Comparison of ENCODE assay signal across 8 mouse cellular contexts in genomic region chr13:53442168-53442980, GRCm38 (mm10). TPM values are rescaled to one million over a fixed set of nuclear protein-coding genes. Genes with fewer than 3 reads are reported as not detected.
DNase-seq lines count a peak whose midpoint lies in the region; ATAC-seq and TF ChIP-seq lines count a peak whose summit lies in the region.

No protein-coding gene starts in this region.

- peak overlapping the region; percentile 41 for H3K4me2 ChIP-seq in forebrain, embryonic 12.5 days
- no peak overlapping the region; the same call in 1 of the 2 replicates for H3K4me2 ChIP-seq in intestine, postnatal 0 days (replicated peaks; ENCODE audit: low read depth)
- H3K4me2 ChIP-seq in liver, embryonic 14.5 days (ENCODE audit: low read depth), result peak overlapping the region; percentile 28
- peak overlapping the region; percentile 31; the same call in 1 of the 2 replicates for H3K4me2 ChIP-seq in stomach, embryonic 16.5 days (ENCODE audit: low read depth, low read length)

- H3K4me1 ChIP-seq in ES-Bruce4 (ENCODE audit: control insufficient read depth, insufficient read depth, low read length), result no peaks in the 10 kb centered on the region
- peaks cover 5% of the 10 kb centered on the region for H3K4me1 ChIP-seq in forebrain, embryonic 12.5 days
- no peaks in the 10 kb centered on the region for H3K4me1 ChIP-seq in intestine, postnatal 0 days (replicated peaks; ENCODE audit: control insufficient read depth, insufficient read depth, low read length)
- peaks cover 0 to 4% of the 10 kb centered on the region in 2 experiments; a peak in 1 of 4 replicates for H3K4me1 ChIP-seq in liver, embryonic 14.5 days (replicated peaks; ENCODE audit: control insufficient read depth in 2 of 2, insufficient read depth in 2 of 2, low read length in 1 of 2)
- H3K4me1 ChIP-seq in stomach, embryonic 16.5 days (ENCODE audit: control insufficient read depth, insufficient read depth, low read length), result no peaks in the 10 kb centered on the region

- no peaks in the 10 kb centered on the region for H3K9me3 ChIP-seq in ES-Bruce4 (replicated peaks; ENCODE audit: control insufficient read depth, insufficient read depth, low read length, poor library complexity, severe bottlenecking)
- H3K9me3 ChIP-seq in forebrain, embryonic 12.5 days, result no peaks in the 10 kb centered on the region
- H3K9me3 ChIP-seq in intestine, postnatal 0 days (ENCODE audit: control insufficient read depth), result no peaks in the 10 kb centered on the region
- H3K9me3 ChIP-seq in liver, embryonic 14.5 days (ENCODE audit: control insufficient read depth, low read length), result no peaks in the 10 kb centered on the region
- H3K9me3 ChIP-seq in stomach, embryonic 16.5 days (replicated peaks; ENCODE audit: control insufficient read depth, low read length), result no peaks in the 10 kb centered on the region

- no peak for TF ChIP-seq POLR2A in ES-Bruce4 (IDR thresholded peaks at IDR 0.05; ENCODE audit: insufficient read depth, low read length)

- peak; percentile 76 to 77 for DNase-seq in cerebellum, postnatal 10 days
- no peak for DNase-seq in cerebellum, adult 9-10 months
- DNase-seq in liver, embryonic 14.5 days (ENCODE audit: low read depth in 3 of 3, low spot score in 3 of 3), result no peak
- DNase-seq in cerebellum, adult 11 months, result no peak

- no peaks in the 10 kb centered on the region for H3K27me3 ChIP-seq in ES-Bruce4 (ENCODE audit: control insufficient read depth, insufficient read depth, low read length, poor library complexity, severe bottlenecking)
- peaks cover 17% of the 10 kb centered on the region for H3K27me3 ChIP-seq in forebrain, embryonic 12.5 days
- no peaks in the 10 kb centered on the region for H3K27me3 ChIP-seq in intestine, postnatal 0 days (replicated peaks; ENCODE audit: control insufficient read depth, insufficient read depth, low read length)
- H3K27me3 ChIP-seq in liver, embryonic 14.5 days (ENCODE audit: control insufficient read depth, insufficient read depth, low read length), result no peaks in the 10 kb centered on the region
- no peaks in the 10 kb centered on the region for H3K27me3 ChIP-seq in stomach, embryonic 16.5 days (ENCODE audit: control insufficient read depth, insufficient read depth, low read length)

- no peaks in the 10 kb centered on the region for H3K36me3 ChIP-seq in ES-Bruce4 (ENCODE audit: control insufficient read depth, insufficient read depth, low read length, poor library complexity, severe bottlenecking)
- H3K36me3 ChIP-seq in forebrain, embryonic 12.5 days (replicated peaks), result no peaks in the 10 kb centered on the region
- no peaks in the 10 kb centered on the region for H3K36me3 ChIP-seq in intestine, postnatal 0 days (ENCODE audit: control insufficient read depth, insufficient read depth)
- H3K36me3 ChIP-seq in liver, embryonic 14.5 days (replicated peaks; ENCODE audit: control insufficient read depth, insufficient read depth, low read depth), result no peaks in the 10 kb centered on the region
- H3K36me3 ChIP-seq in stomach, embryonic 16.5 days (ENCODE audit: control insufficient read depth, insufficient read depth, low read length), result no peaks in the 10 kb centered on the region

- no peak overlapping the region for H3K9ac ChIP-seq in ES-Bruce4 (ENCODE audit: low read depth, poor library complexity, severe bottlenecking)
- H3K9ac ChIP-seq in forebrain, embryonic 12.5 days, result no peak overlapping the region
- H3K9ac ChIP-seq in intestine, postnatal 0 days (ENCODE audit: low read depth, low read length), result no peak overlapping the region
- peak overlapping the region; percentile 18; the same call in 1 of the 2 replicates for H3K9ac ChIP-seq in liver, embryonic 14.5 days (replicated peaks)
- H3K9ac ChIP-seq in stomach, embryonic 16.5 days (ENCODE audit: low read length), result no peak overlapping the region

- TF ChIP-seq CTCF in ES-Bruce4 (IDR thresholded peaks at IDR 0.05; ENCODE audit: low read depth, low read length), result peak; percentile 63
- TF ChIP-seq CTCF in intestine, postnatal 0 days (IDR thresholded peaks at IDR 0.05; ENCODE audit: low read depth), result peak; percentile 64
- peak; percentile 49; the same call in 1 of the 2 replicates for TF ChIP-seq CTCF in liver, embryonic 14.5 days (IDR thresholded peaks at IDR 0.05; ENCODE audit: low read depth)

- H3K4me3 ChIP-seq in ES-Bruce4 (ENCODE audit: low read depth, low read length), result no peak overlapping the region
- H3K4me3 ChIP-seq in forebrain, embryonic 12.5 days (replicated peaks), result no peak overlapping the region
- H3K4me3 ChIP-seq in intestine, postnatal 0 days (ENCODE audit: low read depth, low read length), result peak overlapping the region; percentile 11; the same call in 1 of the 2 replicates
- peak overlapping the region; percentile 10 to 26; a peak in 3 of 4 replicates for H3K4me3 ChIP-seq in liver, embryonic 14.5 days (ENCODE audit: insufficient read depth in 1 of 2, low read depth in 2 of 2, low read length in 2 of 2)
- no peak overlapping the region for H3K4me3 ChIP-seq in stomach, embryonic 16.5 days (replicated peaks; ENCODE audit: low read length)

- no peak for ATAC-seq in forebrain, embryonic 12.5 days (ENCODE audit: low FRiP score)
- ATAC-seq in intestine, postnatal 0 days, result no peak
- no peak for ATAC-seq in liver, embryonic 14.5 days (ENCODE audit: insufficient read depth)
- no peak for ATAC-seq in stomach, embryonic 16.5 days (ENCODE audit: insufficient read depth, low FRiP score)

- 37% methylated on average over 25 of the region's 25 CpGs for WGBS in forebrain, embryonic 12.5 days
- 38% methylated on average over 25 of the region's 25 CpGs for WGBS in intestine, postnatal 0 days
- WGBS in liver, embryonic 14.5 days (ENCODE audit: insufficient replicate concordance), result 32% methylated on average over 25 of the region's 25 CpGs
- 33% methylated on average over 25 of the region's 25 CpGs for WGBS in stomach, embryonic 16.5 days

- H3K27ac ChIP-seq in ES-Bruce4 (ENCODE audit: insufficient read depth, low read length), result no peak overlapping the region
- H3K27ac ChIP-seq in forebrain, embryonic 12.5 days, result no peak overlapping the region
- no peak overlapping the region for H3K27ac ChIP-seq in intestine, postnatal 0 days (ENCODE audit: low read depth, low read length)
- H3K27ac ChIP-seq in liver, embryonic 14.5 days, result no peak overlapping the region
- no peak overlapping the region for H3K27ac ChIP-seq in stomach, embryonic 16.5 days (ENCODE audit: low read length)

- no peak for TF ChIP-seq EP300 in ES-Bruce4 (IDR thresholded peaks at IDR 0.05; ENCODE audit: insufficient read depth, low read depth, low read length)
- TF ChIP-seq EP300 in liver, embryonic 14.5 days (IDR thresholded peaks at IDR 0.05; ENCODE audit: low read depth), result no peak

RNA-seq across cellular contexts. Expression of gene Msx2, which starts 30.5 kb away (rescaled TPM):
- polyA plus RNA-seq in ES-Bruce4 (2011; ENCODE audit: insufficient read depth, insufficient read length, low read depth, missing spikeins), result 3.1 and 4.4 TPM in 2 replicates
- 9.8 and 19.6 TPM in 2 replicates for polyA plus RNA-seq in forebrain, embryonic 12.5 days (2016; fragmentation: Nextera tagmentation; extraction: Ambion mirVana)
- polyA plus RNA-seq in intestine, postnatal 0 days (2015; fragmentation: Nextera tagmentation; extraction: Ambion mirVana), result not detected in 2 replicates
- 0.02 TPM in 2 replicates for polyA plus RNA-seq in liver, embryonic 14.5 days (2012; rRNA removed)
- not detected in 2 replicates for polyA plus RNA-seq in liver, embryonic 14.5 days (2014; fragmentation: Nextera tagmentation; extraction: Ambion mirVana)
- 1.6 and 2.2 TPM in 2 replicates for polyA plus RNA-seq in stomach, embryonic 16.5 days (2015; fragmentation: Nextera tagmentation; extraction: Ambion mirVana)

Comparison
In these comparisons a context has a peak if more than half of its experiments do, and no peak if none do; other contexts are left out.
1. DNase-seq: peak in cerebellum, postnatal 10 days (2 of 2); none in cerebellum, adult 9-10 months (single experiment), liver, embryonic 14.5 days (0 of 3) and cerebellum, adult 11 months (single experiment).
2. H3K4me3 ChIP-seq: peak in intestine, postnatal 0 days (single experiment) and liver, embryonic 14.5 days (2 of 2); none in ES-Bruce4 (single experiment), forebrain, embryonic 12.5 days (single experiment) and stomach, embryonic 16.5 days (single experiment).
3. Peak in every context shown above with its lines, with median percentiles within 50 percentile points of each other: CTCF ChIP-seq.